Mouse (Mus musculus) Patski (cell line): ENCODE results near the gene Prkab1. TPM values are rescaled to one million over a fixed set of nuclear protein-coding genes. Genes with fewer than 3 reads are reported as not detected.

Source experiments
- ATAC-seq: fragments of 100-300 bp; one replicate; pipeline ENCODE4 v1.8.0; 2021
- CTCF ChIA-PET: fragments of 350-600 bp; sonication (Branson Sonifier 250); formaldehyde crosslinking; loops from one replicate; lab custom pipeline; 2022; ENCODE audit warnings: inconsistent platforms; lab: Charles Lee
- POLR2A ChIA-PET: fragments of 350-600 bp; sonication (Branson Sonifier 250); formaldehyde crosslinking; loops from one replicate; lab custom pipeline; 2022; ENCODE audit warnings: antibody characterized with exemption, inconsistent platforms; lab: Charles Lee
- DNase-seq: peaks from one replicate; pipeline ENCODE4 v3.0.0-alpha.2; 2011; ENCODE audit warnings: low read depth, low spot score
- H3K27me3 ChIP-seq: fragments of 371-371 bp; one replicate; pipeline ENCODE4 v1.5.1; 2021
- CTCF ChIP-seq: fragments of 100-300 bp; IDR thresholded peaks from one replicate; pipeline ENCODE4 v1.5.1; 2021
- in situ Hi-C: fragments of 300-500 bp; cut with MboI; formaldehyde crosslinking; loops from 3 replicates; pipeline ENCODE4 v1.11.1; 2018; ENCODE audit warnings: low pct_unique_long_range_greater_than_20kb, mixed read lengths
- polyA plus RNA-seq: library from polyadenylated mRNA; unstranded; gene quantifications from one replicate; pipeline ENCODE4 v1.2.3, GENCODE M21; 2021

The Prkab1 gene
- polyA plus RNA-seq, result 105 TPM

- ChIA-PET CTCF (interaction anchor here (2.9 kb wide), 1 partner anchor 15 kb away, joined by 13 read pairs; no protein-coding TSS in a partner anchor), POLR2A (interaction anchor here (1.2 to 1.9 kb wide), 3 partner anchors 11 to 47 kb away, joined by 4 to 13 read pairs (median 7); no protein-coding TSS in a partner anchor)
- no peak for TF ChIP-seq CTCF
- ATAC-seq (peak; percentile 97), DNase-seq (peak; percentile 86)
- in situ Hi-C loops, result loop anchor here (5.0 kb wide), 1 partner anchor 47 kb away; no protein-coding TSS in a partner anchor
- no peaks in the 10 kb centered on the region for H3K27me3 ChIP-seq
Measured at GRCm38 (mm10) chr5:116024327-116024739, at the start of gene Prkab1. TSS of gene Prkab1 (minus strand) at chr5:116024508.

GRCm38 (mm10) chr5:116069618-116070017 is 45.3 kb upstream of the Prkab1 start:
- DNase-seq (no peak), ATAC-seq (no peak)
- no peak for TF ChIP-seq CTCF

GRCm38 (mm10) chr5:116052826-116053225 is 28.5 kb upstream of the Prkab1 start:
- H3K27me3 ChIP-seq, result peaks cover 3% of the 10 kb centered on the region
- DNase-seq (no peak), ATAC-seq (no peak)
- in situ Hi-C loops, result no loop called here
- ChIA-PET POLR2A (no interaction called here), CTCF (interaction anchor here (1.0 kb wide), 1 partner anchor 15 kb away, joined by 3 read pairs; no protein-coding TSS in a partner anchor)
- TF ChIP-seq CTCF, result no peak

More at GRCm38 (mm10) chr5:116069618-116070017, 45.3 kb upstream of the Prkab1 start:
- ChIA-PET CTCF (no interaction called here), POLR2A (no interaction called here)
- H3K27me3 ChIP-seq, result peaks cover 8% of the 10 kb centered on the region
- in situ Hi-C loops, result no loop called here

GRCm38 (mm10) chr5:116052171-116052570 is 27.9 kb upstream of the Prkab1 start:
- peaks cover 3% of the 10 kb centered on the region for H3K27me3 ChIP-seq
- no peak for TF ChIP-seq CTCF
- POLR2A ChIA-PET, result no interaction called here
- CTCF ChIA-PET, result no interaction called here
- no peak for ATAC-seq
- no peak for DNase-seq
- in situ Hi-C loops, result no loop called here

- in situ Hi-C loops, result no loop called here
- no peak for DNase-seq
- CTCF ChIA-PET, result interaction anchor here (1.3 kb wide), 1 partner anchor 10 kb away, joined by 3 read pairs; no protein-coding TSS in a partner anchor
- TF ChIP-seq CTCF, result no peak
- no peak for ATAC-seq
- H3K27me3 ChIP-seq, result peaks cover 6% of the 10 kb centered on the region
- POLR2A ChIA-PET, result no interaction called here
Measured at GRCm38 (mm10) chr5:116049821-116050220, 25.5 kb upstream of the Prkab1 start.

- DNase-seq, result no peak
- in situ Hi-C loops, result no loop called here
- POLR2A ChIA-PET, result interaction anchor here (0.6 kb wide), 1 partner anchor 1454 kb away, joined by 3 read pairs; no protein-coding TSS in a partner anchor
- peaks cover 4% of the 10 kb centered on the region for H3K27me3 ChIP-seq
- CTCF ChIA-PET, result no interaction called here
- no peak for ATAC-seq
- no peak for TF ChIP-seq CTCF
Measured at GRCm38 (mm10) chr5:116048321-116048720, 24.0 kb upstream of the Prkab1 start.

- POLR2A ChIA-PET, result no interaction called here
- H3K27me3 ChIP-seq, result peaks cover 17% of the 10 kb centered on the region
- DNase-seq (no peak), ATAC-seq (no peak)
- no peak for TF ChIP-seq CTCF
- CTCF ChIA-PET, result no interaction called here
- in situ Hi-C loops, result no loop called here
Measured at GRCm38 (mm10) chr5:116046246-116046645, 21.9 kb upstream of the Prkab1 start.

- DNase-seq, result no peak
- CTCF ChIA-PET, result no interaction called here
- ATAC-seq, result no peak
- peaks cover 19% of the 10 kb centered on the region for H3K27me3 ChIP-seq
- POLR2A ChIA-PET, result no interaction called here
- no peak for TF ChIP-seq CTCF
- in situ Hi-C loops, result no loop called here
Measured at GRCm38 (mm10) chr5:116045581-116045980, 21.3 kb upstream of the Prkab1 start.

- in situ Hi-C loops, result no loop called here
- CTCF ChIA-PET, result interaction anchor here (1.0 to 1.5 kb wide), 2 partner anchors 11 to 469 kb away, joined by 3 read pairs; no protein-coding TSS in a partner anchor
- peaks cover 26% of the 10 kb centered on the region for H3K27me3 ChIP-seq
- no peak for TF ChIP-seq CTCF
- DNase-seq (no peak), ATAC-seq (no peak)
- POLR2A ChIA-PET, result no interaction called here
Measured at GRCm38 (mm10) chr5:116042241-116042640, 17.9 kb upstream of the Prkab1 start.

- TF ChIP-seq CTCF, result no peak
- ChIA-PET CTCF (interaction anchor here (1.1 kb wide), 1 partner anchor 10 kb away, joined by 3 read pairs; no protein-coding TSS in a partner anchor), POLR2A (no interaction called here)
- DNase-seq, result no peak
- peaks cover 21% of the 10 kb centered on the region for H3K27me3 ChIP-seq
- no peak for ATAC-seq
- in situ Hi-C loops, result no loop called here
Measured at GRCm38 (mm10) chr5:116039706-116040105, 15.4 kb upstream of the Prkab1 start.

- peaks cover 21% of the 10 kb centered on the region for H3K27me3 ChIP-seq
- in situ Hi-C loops, result no loop called here
- ChIA-PET CTCF (no interaction called here), POLR2A (no interaction called here)
- no peak for DNase-seq
- no peak for ATAC-seq
- no peak for TF ChIP-seq CTCF
Measured at GRCm38 (mm10) chr5:116037731-116038130, 13.4 kb upstream of the Prkab1 start.

GRCm38 (mm10) chr5:116036465-116036864 is 12.2 kb upstream of the Prkab1 start:
- ATAC-seq (no peak), DNase-seq (no peak)
- ChIA-PET CTCF (no interaction called here), POLR2A (no interaction called here)
- in situ Hi-C loops, result no loop called here
- H3K27me3 ChIP-seq, result peaks cover 11% of the 10 kb centered on the region
- TF ChIP-seq CTCF, result no peak
